ENCODE assay signal across 10 mouse cellular contexts in the genomic region with DNA sequence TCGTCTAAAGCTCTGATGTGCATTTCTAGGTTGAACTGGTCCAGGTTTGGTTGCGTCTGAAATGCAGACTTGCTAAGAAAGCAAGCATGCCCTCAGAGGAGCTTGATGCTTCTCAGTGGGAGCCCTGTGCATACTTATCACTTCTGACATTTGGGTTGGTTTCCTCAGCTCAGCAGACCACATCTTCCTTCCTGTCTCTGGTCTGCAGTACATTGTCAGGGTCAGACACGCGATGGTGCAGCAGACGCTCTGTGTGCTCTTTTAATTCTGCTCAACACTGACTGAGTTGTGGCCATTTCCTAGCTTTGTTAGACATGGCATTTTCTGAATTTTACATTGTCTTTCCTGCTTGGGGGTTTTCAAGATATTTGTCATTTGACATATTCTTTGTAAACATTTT.
DNase-seq lines count a peak whose midpoint lies in the region; ATAC-seq and TF ChIP-seq lines count a peak whose summit lies in the region.
"Had no signal": no experiment of that assay in that cellular context is flagged by ENCODE, and none has a peak within 500 bp of the region (broad histone marks: within the 10 kb centered on the region; RNA-seq: fewer than 3 reads in every experiment).

No protein-coding gene starts in this region.

- TF ChIP-seq RAD21 in MEL (IDR thresholded peaks at IDR 0.05; ENCODE audit: low read depth, low read length) = no peak

- H3K9me3 ChIP-seq in heart, embryonic 15.5 days (replicated peaks) = no peaks in the 10 kb centered on the region
- no peaks in the 10 kb centered on the region for H3K9me3 ChIP-seq in MEL (replicated peaks; ENCODE audit: insufficient read depth, low read length)
- H3K9me3 ChIP-seq in liver, embryonic 15.5 days (replicated peaks) = no peaks in the 10 kb centered on the region
- H3K9me3 ChIP-seq: limb, embryonic 10.5 days; neural tube, embryonic 15.5 days had no signal

- no peaks in the 10 kb centered on the region for H3K36me3 ChIP-seq in heart, embryonic 15.5 days
- H3K36me3 ChIP-seq in heart, adult 2 months (ENCODE audit: control insufficient read depth, insufficient read depth, low read length) = no peaks in the 10 kb centered on the region
- H3K36me3 ChIP-seq in MEL (ENCODE audit: control insufficient read depth in 1 of 2, insufficient read depth in 2 of 2, low read length in 2 of 2) = no peaks in the 10 kb centered on the region
- no peaks in the 10 kb centered on the region for H3K36me3 ChIP-seq in liver, embryonic 15.5 days (replicated peaks)
- no peaks in the 10 kb centered on the region for H3K36me3 ChIP-seq in spleen, adult 2 months (ENCODE audit: control insufficient read depth, insufficient read depth, low read length)
- H3K36me3 ChIP-seq: limb, embryonic 10.5 days; neural tube, embryonic 15.5 days had no signal

- WGBS in heart, embryonic 15.5 days = 47% methylated on average over 5 of the region's 5 CpGs
- WGBS in heart, adult 2 months = 37% methylated on average over 5 of the region's 5 CpGs
- WGBS in liver, embryonic 15.5 days (ENCODE audit: insufficient replicate concordance) = 12% methylated on average over 5 of the region's 5 CpGs
- WGBS in spleen, adult 2 months = 2% methylated on average over 5 of the region's 5 CpGs

- intact Hi-C loops in heart, adult 2 months (cut with DNase I) = no loop called here

- no peak for TF ChIP-seq EP300 in heart, adult 2 months (IDR thresholded peaks at IDR 0.05; ENCODE audit: insufficient read depth, low read depth, low read length)
- TF ChIP-seq EP300 in MEL (IDR thresholded peaks at IDR 0.05; ENCODE audit: low read depth in 1 of 2, low read length in 2 of 2) = no peak

- no peak overlapping the region for H3K4me3 ChIP-seq in heart, embryonic 15.5 days
- H3K4me3 ChIP-seq in heart, adult 2 months = no peak overlapping the region
- H3K4me3 ChIP-seq in MEL (ENCODE audit: control insufficient read depth in 1 of 2, insufficient read depth in 1 of 2, low read depth in 2 of 2, low read length in 2 of 2) = no peak overlapping the region
- H3K4me3 ChIP-seq in liver, embryonic 15.5 days (replicated peaks) = no peak overlapping the region
- no peak overlapping the region for H3K4me3 ChIP-seq in spleen, adult 2 months (ENCODE audit: extremely low read depth, insufficient read depth, insufficient read length)
- H3K4me3 ChIP-seq: limb, embryonic 10.5 days; neural tube, embryonic 15.5 days had no signal

- peak overlapping the region; percentile 18; the same call in 1 of the 2 replicates for H3K4me2 ChIP-seq in heart, embryonic 15.5 days
- peak overlapping the region; percentile 36 for H3K4me2 ChIP-seq in liver, embryonic 15.5 days
- H3K4me2 ChIP-seq: neural tube, embryonic 15.5 days had no signal

- no peak for TF ChIP-seq CTCF in heart, adult 2 months (IDR thresholded peaks at IDR 0.05)
- TF ChIP-seq CTCF in MEL (IDR thresholded peaks at IDR 0.05 in 2 of 3, conservative IDR thresholded peaks at IDR 0.05 in 1 of 3; ENCODE audit: control insufficient read depth in 1 of 3, insufficient read depth in 1 of 3, low read depth in 2 of 3, low read length in 3 of 3, poor library complexity in 1 of 3, severe bottlenecking in 1 of 3) = no peak
- TF ChIP-seq CTCF in spleen, adult 2 months (IDR thresholded peaks at IDR 0.05; ENCODE audit: extremely low read depth, insufficient read depth, insufficient read length, insufficient replicate concordance) = no peak

- no peak for TF ChIP-seq POLR2A in heart, adult 2 months (IDR thresholded peaks at IDR 0.05; ENCODE audit: insufficient read depth, low read depth, low read length)
- no peak for TF ChIP-seq POLR2A in MEL (IDR thresholded peaks at IDR 0.05; ENCODE audit: control insufficient read depth in 1 of 2, insufficient read depth in 1 of 2, low read depth in 1 of 2, low read length in 2 of 2, poor library complexity in 1 of 2)
- peak; percentile 51; the same call in 1 of the 2 replicates for TF ChIP-seq POLR2A in spleen, adult 2 months (IDR thresholded peaks at IDR 0.05; ENCODE audit: low read depth, low read length)

- H3K9ac ChIP-seq in heart, embryonic 15.5 days = no peak overlapping the region
- H3K9ac ChIP-seq in heart, adult 2 months (ENCODE audit: low read depth, low read length) = no peak overlapping the region
- H3K9ac ChIP-seq in MEL (ENCODE audit: control insufficient read depth, low read depth, low read length, poor library complexity, severe bottlenecking) = no peak overlapping the region
- H3K9ac ChIP-seq in liver, embryonic 15.5 days = no peak overlapping the region
- H3K9ac ChIP-seq: neural tube, embryonic 15.5 days had no signal

- DNase-seq in heart, adult 2 months = no peak
- peak; percentile 1 for DNase-seq in MEL (ENCODE audit: low read depth, low spot score)
- peak; percentile 24 to 41 for DNase-seq in spleen, adult 2 months (ENCODE audit: low read depth in 1 of 2, low spot score in 2 of 2)
- no peak for DNase-seq in urinary bladder, postnatal 4 days (ENCODE audit: low spot score in 2 of 2)
- DNase-seq in frontal cortex, postnatal 36 days (ENCODE audit: low spot score in 2 of 2) = no peak

- H3K27me3 ChIP-seq in heart, embryonic 15.5 days = no peaks in the 10 kb centered on the region
- H3K27me3 ChIP-seq in heart, adult 2 months (ENCODE audit: control insufficient read depth, insufficient read depth, low read length) = no peaks in the 10 kb centered on the region
- no peaks in the 10 kb centered on the region for H3K27me3 ChIP-seq in MEL (ENCODE audit: control insufficient read depth in 1 of 2, insufficient read depth in 2 of 2, low read length in 2 of 2)
- H3K27me3 ChIP-seq in liver, embryonic 15.5 days = no peaks in the 10 kb centered on the region
- no peaks in the 10 kb centered on the region for H3K27me3 ChIP-seq in spleen, adult 2 months (ENCODE audit: control insufficient read depth, insufficient read depth, low read length)
- H3K27me3 ChIP-seq: neural tube, embryonic 15.5 days had no signal

- ATAC-seq in heart, embryonic 15.5 days (replicated peaks; ENCODE audit: insufficient number of reproducible peaks, insufficient read depth, low FRiP score, low read depth) = no peak
- ATAC-seq in liver, embryonic 15.5 days (ENCODE audit: insufficient read depth) = peak; percentile 60; the same call in 1 of the 2 replicates
- no peak for ATAC-seq in frontal cortex, adult (ENCODE audit: low TSS enrichment)

- H3K4me1 ChIP-seq in heart, embryonic 15.5 days (replicated peaks) = no peaks in the 10 kb centered on the region
- H3K4me1 ChIP-seq in heart, adult 2 months (ENCODE audit: control insufficient read depth, insufficient read depth, low read length) = no peaks in the 10 kb centered on the region
- H3K4me1 ChIP-seq in MEL (ENCODE audit: control insufficient read depth in 1 of 2, insufficient read depth in 2 of 2, low read length in 2 of 2) = no peaks in the 10 kb centered on the region
- no peaks in the 10 kb centered on the region; the same call in 1 of the 2 replicates for H3K4me1 ChIP-seq in liver, embryonic 15.5 days (replicated peaks)
- H3K4me1 ChIP-seq in spleen, adult 2 months (ENCODE audit: control insufficient read depth, insufficient read depth, insufficient read length) = peaks cover 11% of the 10 kb centered on the region
- H3K4me1 ChIP-seq: limb, embryonic 10.5 days; neural tube, embryonic 15.5 days had no signal

- H3K27ac ChIP-seq in heart, embryonic 15.5 days = 0 out of 2 replicates have a peak overlapping the region, but pooled peaks have one; percentile 6
- no peak overlapping the region for H3K27ac ChIP-seq in heart, adult 2 months
- no peak overlapping the region for H3K27ac ChIP-seq in MEL (ENCODE audit: control insufficient read depth, low read depth, low read length)
- peak overlapping the region; percentile 3; the same call in 1 of the 2 replicates for H3K27ac ChIP-seq in liver, embryonic 15.5 days (replicated peaks)
- H3K27ac ChIP-seq in spleen, adult 2 months (ENCODE audit: insufficient read depth, low read length) = peak overlapping the region; percentile 50; the same call in 1 of the 2 replicates
- H3K27ac ChIP-seq: limb, embryonic 10.5 days; neural tube, embryonic 15.5 days had no signal

- no peaks in the 10 kb centered on the region for H3K79me2 ChIP-seq in heart, adult 2 months (replicated peaks; ENCODE audit: control insufficient read depth, insufficient read depth, low read length)
- H3K79me2 ChIP-seq in MEL (ENCODE audit: control insufficient read depth, insufficient read depth, low read length, poor library complexity) = no peaks in the 10 kb centered on the region

TF ChIP-seq in MEL, 35 proteins besides CTCF, POLR2A, EP300 and RAD21:
- TF ChIP-seq HCFC1 (IDR thresholded peaks at IDR 0.05; ENCODE audit: low read depth, low read length) (no peak), GATA1 (IDR thresholded peaks at IDR 0.05; ENCODE audit: low read depth, low read length) (no peak), TBP (IDR thresholded peaks at IDR 0.05; ENCODE audit: low read depth, low read length) (no peak), JUND (IDR thresholded peaks at IDR 0.05; ENCODE audit: low read depth, low read length) (no peak), POLR2AphosphoS5 (IDR thresholded peaks at IDR 0.05; ENCODE audit: borderline replicate concordance, low read depth, low read length) (no peak), KAT2A (conservative IDR thresholded peaks at IDR 0.05; ENCODE audit: low read depth, low read length) (no peak), ZNF384 (IDR thresholded peaks at IDR 0.05; ENCODE audit: low read depth, low read length) (no peak), MXI1 (IDR thresholded peaks at IDR 0.05; ENCODE audit: low read depth, low read length) (no peak), E2F4 (IDR thresholded peaks at IDR 0.05; ENCODE audit: borderline replicate concordance, low read depth, low read length) (no peak), SMC3 (IDR thresholded peaks at IDR 0.05; ENCODE audit: low read depth, low read length) (no peak)

Comparison
In these comparisons a context has a peak if more than half of its experiments do, and no peak if none do; other contexts are left out.
1. H3K27ac ChIP-seq: peak in heart, embryonic 15.5 days (single experiment), liver, embryonic 15.5 days (single experiment) and spleen, adult 2 months (single experiment); none in heart, adult 2 months (single experiment) and MEL (single experiment).
2. DNase-seq: peak in MEL (single experiment) and spleen, adult 2 months (2 of 2); none in heart, adult 2 months (0 of 2), urinary bladder, postnatal 4 days (0 of 2) and frontal cortex, postnatal 36 days (0 of 2).